Mouse (Mus musculus) heart, adult 10 weeks (tissue): Measurements from ENCODE around the gene Smarcd2. TPM values are rescaled to one million over a fixed set of nuclear protein-coding genes. Genes with fewer than 3 reads are reported as not detected.

Source experiments
- polyA plus RNA-seq: library from polyadenylated mRNA; stranded (reverse); fragments of 350-450 nt; fragmentation: Illumina TruSeq; extraction: RNeasy Lipid Tissue Mini Kit (QIAGEN cat#74804); gene quantifications from one replicate; pipeline ENCODE4 v1.2.3, GENCODE M21; 2014; ENCODE audit warnings: low read depth, low replicate concordance

Gene Smarcd2
- polyA plus RNA-seq = 18.9 TPM

DNA sequence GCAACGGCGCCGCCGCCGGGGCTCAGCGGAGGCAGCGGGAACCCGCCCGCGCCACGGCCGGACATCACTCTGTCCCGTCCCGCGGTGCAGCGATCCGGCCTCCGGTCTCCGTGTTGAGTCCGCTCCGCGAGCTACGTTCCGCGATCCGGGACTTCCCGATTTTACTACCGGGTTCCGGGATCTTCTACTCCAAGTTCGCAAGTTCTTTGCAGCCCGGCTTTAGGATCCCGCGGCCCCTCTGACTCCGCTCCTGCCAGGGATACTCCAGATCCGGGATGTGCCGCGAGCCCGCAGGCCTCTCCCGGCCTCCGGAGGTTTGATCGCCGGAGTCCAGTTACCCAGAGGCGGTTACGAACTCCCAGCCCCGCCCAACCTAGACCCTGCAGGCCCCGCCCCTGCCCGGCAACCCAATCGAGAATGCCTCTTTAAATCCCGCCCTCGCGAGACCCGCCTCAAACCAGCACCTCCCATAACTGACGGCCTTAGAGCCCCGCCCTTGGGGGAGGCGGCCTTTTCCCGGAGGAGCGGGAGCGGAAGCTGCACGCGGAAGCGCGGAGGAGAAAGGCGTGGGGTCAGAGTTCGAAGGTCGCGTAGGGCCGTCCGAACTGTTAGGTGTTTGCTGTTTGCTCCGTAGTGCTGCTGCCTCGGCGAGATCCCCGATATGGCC lies at the start of gene Smarcd2:
Smarcd2 (minus strand) TSS at position 329 of the 667 bp plus-strand sequence.

DNA sequence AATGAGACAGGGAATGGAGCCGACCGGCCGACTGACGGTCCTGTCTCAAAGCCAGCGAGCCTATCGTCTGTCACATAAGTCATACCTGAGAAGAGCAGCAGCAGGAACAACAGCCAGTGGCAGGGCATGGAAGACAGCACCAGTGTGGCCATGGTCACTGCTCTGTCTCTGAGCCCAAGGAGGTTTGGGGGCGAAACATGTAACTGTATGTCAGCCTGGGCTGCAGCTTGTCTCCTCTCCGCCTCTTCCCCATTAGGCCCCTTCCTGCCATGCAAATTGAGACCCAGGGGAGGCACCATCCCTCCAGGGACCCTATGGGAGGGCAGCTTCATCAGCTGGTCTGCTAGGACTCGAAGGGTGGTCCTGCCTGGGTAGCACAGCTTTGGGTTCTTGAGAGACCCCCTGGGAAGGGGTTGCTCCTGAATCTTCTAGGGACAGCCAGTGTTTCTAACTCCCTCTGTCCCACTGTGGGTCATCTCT lies 41.6 kb upstream of the Smarcd2 start, which contains the start of gene Cd79b:
Cd79b (minus strand) TSS at position 430 of the 480 bp plus-strand sequence.

DNA sequence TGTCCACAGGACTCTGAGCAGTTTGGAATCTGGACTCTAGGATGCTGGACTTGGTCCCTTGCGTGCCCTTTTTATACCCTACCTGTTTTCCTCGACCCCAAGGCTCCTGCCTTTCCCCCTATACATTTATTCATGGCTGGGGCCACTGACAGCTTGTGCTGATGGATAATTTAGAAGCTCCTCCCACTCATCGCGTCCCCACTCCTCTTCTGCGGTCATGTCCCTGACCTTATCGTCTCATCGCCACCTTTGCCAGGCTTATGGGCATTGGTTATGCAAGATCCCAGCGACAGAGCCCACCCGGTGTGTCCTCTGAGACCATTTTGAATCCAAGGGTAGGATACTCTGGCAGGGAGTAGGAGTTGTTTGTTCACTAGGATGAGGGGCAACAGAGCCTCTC lies 29.0 kb upstream of the Smarcd2 start, which contains the start of gene Gh:
Gh (minus strand) TSS at position 101 of the 400 bp plus-strand sequence.

DNA sequence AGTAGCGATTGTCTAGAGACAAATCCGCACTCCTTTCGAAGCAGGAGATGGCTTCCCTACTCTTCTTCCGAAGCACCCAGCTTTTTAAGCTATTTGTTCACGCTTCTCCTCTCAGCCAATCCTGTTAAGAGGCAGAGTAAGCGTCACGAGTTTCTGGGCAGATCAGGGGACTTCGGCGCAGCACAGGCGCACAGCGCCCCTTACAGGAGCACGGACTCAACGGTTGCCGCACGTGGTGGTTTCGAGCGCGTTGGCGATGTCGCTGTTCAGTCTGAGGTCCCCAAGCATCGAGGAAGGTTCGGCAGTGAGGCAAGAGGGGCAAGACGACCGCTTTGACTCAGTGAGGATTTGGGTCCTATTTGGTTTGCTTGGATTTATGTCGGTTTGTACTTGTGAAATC lies 3.7 kb upstream of the Smarcd2 start, which contains the start of gene Tcam1:
Tcam1 (plus strand) TSS at position 219 of the 400 bp plus-strand sequence.

DNA sequence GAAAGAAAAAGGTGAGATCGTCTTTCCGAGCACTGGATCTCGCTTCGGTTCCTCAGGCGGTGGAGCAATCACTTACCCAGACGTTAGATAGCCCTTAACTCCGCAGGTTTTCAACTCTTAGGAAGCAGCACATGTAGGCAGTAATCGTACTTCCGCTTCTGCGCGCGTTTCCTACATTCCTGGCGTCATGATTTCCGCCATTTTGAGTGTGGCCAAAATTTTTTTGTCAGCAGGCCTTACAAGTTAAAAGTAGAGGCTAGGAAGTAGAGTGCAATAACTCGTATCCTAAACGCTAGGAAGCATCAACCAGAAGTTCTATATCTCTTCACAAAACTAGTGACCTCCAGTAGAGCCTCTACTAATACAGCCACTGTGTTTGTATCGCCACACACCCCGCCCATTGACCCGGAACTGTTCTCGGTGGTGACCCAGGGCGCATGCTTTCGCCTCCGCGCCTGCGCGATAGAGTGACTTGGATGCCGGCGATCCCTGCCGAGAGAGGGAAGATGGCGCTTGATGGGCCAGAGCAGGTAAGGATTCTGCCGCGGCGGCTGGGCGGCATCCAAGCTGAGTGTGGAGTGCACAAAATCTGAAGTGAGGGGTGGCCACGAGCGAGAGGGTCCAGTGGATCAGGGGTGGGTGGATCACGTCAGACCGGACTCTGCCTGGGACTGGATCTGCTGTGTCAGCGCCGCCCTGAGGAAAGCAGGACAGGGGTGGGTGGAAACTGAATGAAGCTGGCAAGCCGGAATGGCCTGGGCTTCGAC lies 16.9 kb downstream of the Smarcd2 start, which contains the start of the genes Ftsj3 and Psmc5:
Ftsj3 (minus strand) TSS at position 395 of the 767 bp plus-strand sequence.
Psmc5 (plus strand) TSS at position 470 of the 767 bp plus-strand sequence.

DNA sequence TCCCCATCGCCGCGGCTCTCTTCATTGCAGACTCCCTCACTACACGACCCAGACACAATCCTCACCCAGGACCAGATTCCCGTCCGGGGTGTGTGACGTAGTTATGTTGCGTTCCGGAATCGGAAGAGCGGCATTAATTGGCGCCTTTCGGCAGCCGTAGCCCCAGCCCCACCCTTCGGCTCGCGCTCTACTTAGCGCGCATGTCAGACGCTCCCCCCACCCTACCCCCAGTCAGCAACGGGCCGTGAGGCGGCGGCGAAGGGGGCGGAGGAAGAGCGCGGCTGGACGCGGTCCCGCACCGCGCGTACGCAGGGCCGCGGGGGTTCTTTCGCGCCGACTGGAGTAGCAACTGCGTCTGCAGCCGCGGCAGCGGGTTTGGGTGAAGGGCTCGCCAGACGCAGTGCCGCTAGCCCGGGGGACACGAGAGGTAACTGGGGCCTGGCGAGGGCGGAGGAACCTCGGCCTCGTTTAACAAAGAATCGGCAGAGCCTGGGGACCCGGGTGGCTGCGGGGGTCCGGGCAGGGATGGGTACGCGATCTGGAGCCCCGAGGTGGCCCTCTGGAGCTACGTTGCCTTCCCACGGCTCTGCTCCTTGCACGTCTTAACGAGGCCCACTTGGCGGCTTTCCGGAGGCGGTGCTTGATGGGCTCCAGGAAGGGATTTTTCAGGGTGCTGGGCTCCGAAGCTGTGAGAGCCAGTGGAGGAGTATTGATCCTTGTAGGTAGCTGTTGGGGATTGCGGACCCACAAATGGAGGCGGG lies 55.9 kb downstream of the Smarcd2 start, which contains the start of gene Ddx42:
Ddx42 (plus strand) TSS at position 197 of the 761 bp plus-strand sequence.

DNA sequence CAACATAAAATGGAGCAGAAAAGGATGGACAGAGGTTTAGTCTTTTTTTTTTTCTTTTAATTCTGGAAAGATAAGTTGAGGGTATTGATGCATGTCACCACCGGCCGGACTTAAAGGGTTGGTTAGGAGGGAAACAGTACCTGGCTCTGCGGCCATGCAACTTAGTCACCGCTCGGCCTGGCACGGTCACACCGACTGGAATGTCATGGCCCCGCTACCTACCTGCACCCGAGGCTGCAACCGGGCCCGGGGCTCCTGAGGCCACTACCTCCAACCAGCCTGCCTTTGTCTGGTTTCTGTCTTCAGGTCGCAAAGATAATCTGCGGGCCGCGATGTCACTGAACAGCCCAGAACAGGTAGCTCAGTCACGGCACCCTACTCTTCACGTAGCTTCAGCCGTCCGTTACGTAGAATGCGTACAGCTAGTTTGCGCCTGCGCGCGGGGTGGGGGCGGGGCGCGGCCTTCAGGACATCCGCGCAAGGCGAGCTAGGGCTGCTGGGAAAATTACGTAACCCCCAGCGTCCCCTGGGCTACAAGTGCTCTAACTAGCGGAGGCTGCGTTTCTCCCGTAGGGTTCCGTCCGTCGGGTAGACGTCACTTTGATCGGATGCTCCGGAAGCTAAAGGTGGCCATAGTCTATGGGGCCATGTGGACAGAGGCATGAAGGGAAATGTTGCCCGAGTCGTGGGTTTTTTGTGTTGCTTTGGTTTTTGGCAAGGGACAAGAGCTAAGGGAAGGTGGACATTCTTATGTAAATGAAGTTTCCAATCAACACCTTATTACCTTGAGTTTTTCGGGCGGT lies 56.6 kb downstream of the Smarcd2 start, which contains the start of gene Ccdc47:
Ccdc47 (minus strand) TSS at position 418 of the 803 bp plus-strand sequence.

Other genes starting within 250 kb of the Smarcd2 start
- gene Dcaf7, start 236.1 kb downstream of the Smarcd2 start, polyA plus RNA-seq = 32.6 TPM
- 61.1 TPM for gene Taco1, start 206.9 kb downstream of the Smarcd2 start, polyA plus RNA-seq
- 33.8 TPM for gene Map3k3, start 188.4 kb downstream of the Smarcd2 start, polyA plus RNA-seq
- not detected for gene Gm10840, start 112.1 kb downstream of the Smarcd2 start, polyA plus RNA-seq
- 4.6 TPM for gene Limd2, start 112.1 kb downstream of the Smarcd2 start, polyA plus RNA-seq
- 10.7 TPM for gene Strada, start 70.8 kb downstream of the Smarcd2 start, polyA plus RNA-seq
- 116 TPM for gene Ccdc47, start 56.6 kb downstream of the Smarcd2 start, polyA plus RNA-seq
- gene Ddx42, start 56.0 kb downstream of the Smarcd2 start, polyA plus RNA-seq = 28.4 TPM
- 29.6 TPM for gene Ftsj3, start 16.9 kb downstream of the Smarcd2 start, polyA plus RNA-seq
- gene Psmc5, start 16.8 kb downstream of the Smarcd2 start, polyA plus RNA-seq = 140 TPM
- gene Tcam1, start 3.7 kb upstream of the Smarcd2 start, polyA plus RNA-seq = not detected
- not detected for gene Gh, start 28.9 kb upstream of the Smarcd2 start, polyA plus RNA-seq
- gene Cd79b, start 41.8 kb upstream of the Smarcd2 start, polyA plus RNA-seq = 1.9 TPM
- gene Scn4a, start 80.3 kb upstream of the Smarcd2 start, polyA plus RNA-seq = 19.6 TPM
- 1.9 TPM for gene Prr29, start 92.5 kb upstream of the Smarcd2 start, polyA plus RNA-seq
- 33.8 TPM for gene Icam2, start 115.1 kb upstream of the Smarcd2 start, polyA plus RNA-seq
- gene Ern1, start 214.9 kb upstream of the Smarcd2 start, polyA plus RNA-seq = 7.5 TPM